Mouse (Mus musculus) kidney, embryonic 14.5 days (tissue): ENCODE results near the gene Adam15. TPM values are rescaled to one million over a fixed set of nuclear protein-coding genes. Genes with fewer than 3 reads are reported as not detected.

Source experiments
- ATAC-seq: fragments of 200-750 bp; cut with Nextera tagmentation; 2 replicates; pipeline ENCODE4 v1.8.0; 2017; ENCODE audit warnings: moderate number of reproducible peaks, mild to moderate bottlenecking, moderate TSS enrichment, moderate library complexity; ENCODE audit not compliant: low FRiP score, low TSS enrichment
- H3K27ac ChIP-seq: fragments of 300-500 bp; sonication (generic); 2 replicates; pipeline ENCODE4 v1.5.1; 2014; ENCODE audit warnings: low read depth, mild to moderate bottlenecking, low read length, moderate library complexity, mixed read lengths
- H3K27me3 ChIP-seq: fragments of 300-500 bp; sonication (generic); 2 replicates; pipeline ENCODE4 v1.6.1; 2014; ENCODE audit warnings: mild to moderate bottlenecking, low read length; ENCODE audit not compliant: control insufficient read depth, insufficient read depth
- H3K36me3 ChIP-seq: fragments of 300-500 bp; sonication (generic); 2 replicates; pipeline ENCODE4 v1.6.1; 2014; ENCODE audit warnings: low read length, mixed read lengths; ENCODE audit not compliant: control insufficient read depth, insufficient read depth
- H3K4me1 ChIP-seq: fragments of 300-500 bp; sonication (generic); 2 replicates; pipeline ENCODE4 v1.6.1; 2014; ENCODE audit warnings: low read length, mixed read lengths; ENCODE audit not compliant: control insufficient read depth, insufficient read depth
- H3K4me2 ChIP-seq: fragments of 300-500 bp; sonication (generic); replicated peaks from 2 replicates; pipeline ENCODE4 v1.6.1; 2014; ENCODE audit warnings: low read depth, mild to moderate bottlenecking, low read length
- H3K4me3 ChIP-seq: fragments of 300-500 bp; sonication (generic); 2 replicates; pipeline ENCODE4 v1.5.1; 2014; ENCODE audit warnings: mild to moderate bottlenecking, low read length
- H3K9ac ChIP-seq: fragments of 300-500 bp; sonication (generic); 2 replicates; pipeline ENCODE4 v1.6.1; 2014; ENCODE audit warnings: low read depth, mild to moderate bottlenecking, low read length, moderate library complexity
- H3K9me3 ChIP-seq: fragments of 300-500 bp; sonication (generic); 2 replicates; pipeline ENCODE4 v1.6.1; 2016; ENCODE audit warnings: low read length; ENCODE audit not compliant: control insufficient read depth
- WGBS: fragments of 180-500 bp; shearing (Covaris S2); extraction: QIAGEN DNeasy Blood & Tissue Kit; methylation state at CpG from one replicate; pipeline ENCODE4 v1.1.7; 2014; 5-methylcytosine and 5-hydroxymethylcytosine counted together
- polyA plus RNA-seq: library from polyadenylated mRNA; unstranded; fragments of >200 nt; fragmentation: Nextera tagmentation; extraction: Ambion mirVana; gene quantifications from 2 replicates; pipeline ENCODE4 v1.2.1, GENCODE M21; 2014

Adam15 gene
- polyA plus RNA-seq, 1 experiment from 2014 or later = 47.1 TPM

- peak overlapping the region; percentile 51 for H3K4me3 ChIP-seq
- no peaks in the 10 kb centered on the region for H3K9me3 ChIP-seq
- H3K27me3 ChIP-seq = no peaks in the 10 kb centered on the region
- H3K27ac ChIP-seq = peak overlapping the region; percentile 26
- H3K9ac ChIP-seq = peak overlapping the region; percentile 65
- WGBS = under 1% methylated on average over 56 of the region's 56 CpGs
- H3K4me2 ChIP-seq = peak overlapping the region; percentile 99
- peaks cover 38% of the 10 kb centered on the region for H3K4me1 ChIP-seq
- H3K36me3 ChIP-seq = no peaks in the 10 kb centered on the region
- no peak for ATAC-seq
These were observed 42.1 kb upstream of the Adam15 start for GRCm38 (mm10) chr3:89391663-89392511.

- no peaks in the 10 kb centered on the region for H3K9me3 ChIP-seq
- H3K36me3 ChIP-seq = no peaks in the 10 kb centered on the region
- peak overlapping the region; percentile 65 for H3K9ac ChIP-seq
- H3K27me3 ChIP-seq = no peaks in the 10 kb centered on the region
- 14% methylated on average over 19 of the region's 19 CpGs for WGBS
- no peak for ATAC-seq
- H3K4me3 ChIP-seq = peak overlapping the region; percentile 51
- no peak overlapping the region for H3K27ac ChIP-seq
- peak overlapping the region; percentile 99 for H3K4me2 ChIP-seq
- H3K4me1 ChIP-seq = peaks cover 41% of the 10 kb centered on the region
These were observed 41.2 kb upstream of the Adam15 start for GRCm38 (mm10) chr3:89390699-89391662.

- H3K27me3 ChIP-seq = no peaks in the 10 kb centered on the region
- no peaks in the 10 kb centered on the region for H3K36me3 ChIP-seq
- H3K4me1 ChIP-seq = peaks cover 39% of the 10 kb centered on the region
- no peak overlapping the region for H3K4me3 ChIP-seq
- no peak overlapping the region for H3K4me2 ChIP-seq
- H3K9ac ChIP-seq = no peak overlapping the region
- no peak overlapping the region for H3K27ac ChIP-seq
- WGBS = 46% methylated on average over 5 of the region's 5 CpGs
- no peak for ATAC-seq
- H3K9me3 ChIP-seq = no peaks in the 10 kb centered on the region
These were observed 40.3 kb upstream of the Adam15 start for GRCm38 (mm10) chr3:89390111-89390515.

- Histone ChIP-seq H3K27me3 (no peaks in the 10 kb centered on the region), H3K36me3 (no peaks in the 10 kb centered on the region), H3K4me1 (peaks cover 40% of the 10 kb centered on the region), H3K27ac (no peak overlapping the region), H3K9me3 (no peaks in the 10 kb centered on the region), H3K4me3 (no peak overlapping the region), H3K9ac (no peak overlapping the region), H3K4me2 (no peak overlapping the region)
- WGBS = 54% methylated on average over 5 of the region's 6 CpGs
- no peak for ATAC-seq
These were observed 39.3 kb upstream of the Adam15 start for GRCm38 (mm10) chr3:89388901-89389740.

GRCm38 (mm10) chr3:89388134-89388881 is 38.5 kb upstream of the Adam15 start:
- Histone ChIP-seq H3K4me1 (peaks cover 40% of the 10 kb centered on the region), H3K36me3 (no peaks in the 10 kb centered on the region), H3K27me3 (no peaks in the 10 kb centered on the region), H3K9ac (no peak overlapping the region), H3K9me3 (no peaks in the 10 kb centered on the region), H3K4me3 (no peak overlapping the region), H3K27ac (no peak overlapping the region), H3K4me2 (no peak overlapping the region)
- no peak for ATAC-seq
- 76% methylated on average over 11 of the region's 11 CpGs for whole genome bisulfite sequencing

GRCm38 (mm10) chr3:89387632-89388031 is 37.8 kb upstream of the Adam15 start:
- no peak overlapping the region for H3K4me3 ChIP-seq
- peaks cover 40% of the 10 kb centered on the region for H3K4me1 ChIP-seq
- no peaks in the 10 kb centered on the region for H3K36me3 ChIP-seq
- WGBS = 81% methylated on average over 11 of the region's 11 CpGs
- H3K27ac ChIP-seq = no peak overlapping the region
- no peak overlapping the region for H3K4me2 ChIP-seq
- no peaks in the 10 kb centered on the region for H3K9me3 ChIP-seq
- ATAC-seq = no peak
- H3K27me3 ChIP-seq = no peaks in the 10 kb centered on the region
- H3K9ac ChIP-seq = no peak overlapping the region

- Histone ChIP-seq H3K4me2 (no peak overlapping the region), H3K27ac (no peak overlapping the region), H3K27me3 (no peaks in the 10 kb centered on the region), H3K36me3 (no peaks in the 10 kb centered on the region), H3K9ac (peak overlapping the region; percentile 28; the same call in 1 of the 2 replicates), H3K4me3 (no peak overlapping the region), H3K9me3 (no peaks in the 10 kb centered on the region), H3K4me1 (peaks cover 39% of the 10 kb centered on the region)
- ATAC-seq = no peak
- 41% methylated on average over 17 of the region's 17 CpGs for WGBS
These were observed 36.9 kb upstream of the Adam15 start for GRCm38 (mm10) chr3:89386438-89387420.
